Mouse (Mus musculus) CH12.LX (cell line): ENCODE results near the gene Katna1. TPM values are rescaled to one million over a fixed set of nuclear protein-coding genes. Genes with fewer than 3 reads are reported as not detected.

Experiments
- DNase-seq: peaks from one replicate; pipeline ENCODE4 v3.0.0-alpha.2; 2013; ENCODE audit errors: extremely low read depth
- H3K27ac ChIP-seq: 2 replicates; pipeline ENCODE4 v1.5.1; 2012; ENCODE audit warnings: low read depth, mild to moderate bottlenecking, control low read depth, moderate library complexity; ENCODE audit not compliant: insufficient read depth
- H3K27me3 ChIP-seq: replicated peaks from 2 replicates; pipeline ENCODE3; 2012; ENCODE audit warnings: inconsistent platforms
- H3K36me3 ChIP-seq, 2 experiments: replicated peaks in 1 of 2; 2 replicates each; pipeline versions ENCODE3 to v1.6.1; 2012; ENCODE audit warnings: inconsistent platforms in 1 of 2, low read length in 1 of 2, mild to moderate bottlenecking in 1 of 2, mixed read lengths in 1 of 2, moderate library complexity in 1 of 2; ENCODE audit not compliant: control insufficient read depth in 1 of 2, insufficient read depth in 1 of 2
- H3K4me1 ChIP-seq, 2 experiments: 2 replicates each; pipeline ENCODE4 v1.6.1; 2012; ENCODE audit warnings: inconsistent platforms in 1 of 2, moderate library complexity in 1 of 2; ENCODE audit not compliant: insufficient read depth in 2 of 2, control insufficient read depth in 1 of 2
- H3K4me2 ChIP-seq: 2 replicates; pipeline ENCODE4 v1.6.1; 2012; ENCODE audit warnings: low read depth, mild to moderate bottlenecking, control low read depth; ENCODE audit not compliant: poor library complexity, insufficient read depth, severe bottlenecking
- H3K4me3 ChIP-seq, 3 experiments: fragments of 150-350 bp in 1 of 3; sonication (generic) in 1 of 3; replicated peaks in 1 of 3; 2 replicates each; pipeline versions ENCODE3 to v1.5.1; 2011 to 2012; ENCODE audit warnings: low read depth in 2 of 3, low read length in 2 of 3, mild to moderate bottlenecking in 2 of 3, moderate library complexity in 2 of 3, control low read depth in 1 of 3, improper control_type of control experiment in 1 of 3, inconsistent platforms in 1 of 3, mixed read lengths in 1 of 3; ENCODE audit not compliant: poor library complexity in 1 of 3
- H3K79me2 ChIP-seq: replicated peaks from 2 replicates; pipeline ENCODE4 v1.6.1; 2012; ENCODE audit warnings: mild to moderate bottlenecking, moderate library complexity; ENCODE audit not compliant: control insufficient read depth, poor library complexity, insufficient read depth, severe bottlenecking; ENCODE audit errors: extremely low read depth
- H3K9ac ChIP-seq: 2 replicates; pipeline ENCODE4 v1.6.1; 2012; ENCODE audit warnings: low read depth, mild to moderate bottlenecking, control low read depth, moderate library complexity; ENCODE audit not compliant: insufficient read depth
- H3K9me3 ChIP-seq: replicated peaks from 2 replicates; pipeline ENCODE3; 2012; ENCODE audit warnings: low read length, inconsistent platforms, mixed read lengths
- BHLHE40 ChIP-seq: IDR thresholded peaks from 2 replicates; pipeline ENCODE4 v1.6.1; 2011; ENCODE audit warnings: mild to moderate bottlenecking, low read depth, low read length, improper control_type of control experiment
- CHD1 ChIP-seq: IDR thresholded peaks from 2 replicates; pipeline ENCODE4 v1.6.1; 2012; ENCODE audit warnings: low read depth, low read length, improper control_type of control experiment, inconsistent platforms
- CHD2 ChIP-seq: IDR thresholded peaks from 2 replicates; pipeline ENCODE4 v1.6.1; 2011; ENCODE audit warnings: low read length, improper control_type of control experiment
- CTCF ChIP-seq, 2 experiments: IDR thresholded peaks in 1 of 2; conservative IDR thresholded peaks in 1 of 2; 2 replicates each; pipeline ENCODE4 v1.5.1; 2011 to 2012; ENCODE audit warnings: low read depth in 2 of 2, low read length in 2 of 2, improper control_type of control experiment in 1 of 2, inconsistent platforms in 1 of 2, mild to moderate bottlenecking in 1 of 2, moderate library complexity in 1 of 2
- E2F4 ChIP-seq: IDR thresholded peaks from 2 replicates; pipeline ENCODE4 v1.6.1; 2011; ENCODE audit warnings: low read depth, low read length, improper control_type of control experiment; ENCODE audit not compliant: insufficient replicate concordance
- ELF1 ChIP-seq: IDR thresholded peaks from 2 replicates; pipeline ENCODE4 v1.6.1; 2014; ENCODE audit warnings: low read depth, mild to moderate bottlenecking, inconsistent platforms, low read length, improper control_type of control experiment
- EP300 ChIP-seq: IDR thresholded peaks from 2 replicates; pipeline ENCODE4 v1.6.1; 2011; ENCODE audit warnings: low read length, improper control_type of control experiment
- ETS1 ChIP-seq: conservative IDR thresholded peaks from 2 replicates; pipeline ENCODE4 v1.6.1; 2012; ENCODE audit warnings: low read depth, mild to moderate bottlenecking, inconsistent platforms, low read length, improper control_type of control experiment, moderate library complexity
- GABPA ChIP-seq: IDR thresholded peaks from 2 replicates; pipeline ENCODE4 v1.6.1; 2012; ENCODE audit warnings: low read depth, low read length, improper control_type of control experiment, inconsistent platforms; ENCODE audit not compliant: insufficient replicate concordance
- HCFC1 ChIP-seq: IDR thresholded peaks from 2 replicates; pipeline ENCODE4 v1.6.1; 2012; ENCODE audit warnings: low read depth, mild to moderate bottlenecking, inconsistent platforms, low read length, improper control_type of control experiment
- IRF4 ChIP-seq: IDR thresholded peaks from 2 replicates; pipeline ENCODE4 v1.6.1; 2014; ENCODE audit warnings: low read depth, mild to moderate bottlenecking, inconsistent platforms, low read length, improper control_type of control experiment
- JUN ChIP-seq: IDR thresholded peaks from 2 replicates; pipeline ENCODE4 v1.6.1; 2011; ENCODE audit warnings: low read depth, mild to moderate bottlenecking, low read length, improper control_type of control experiment, moderate library complexity; ENCODE audit not compliant: insufficient read depth
- JUND ChIP-seq: conservative IDR thresholded peaks from 2 replicates; pipeline ENCODE4 v1.6.1; 2011; ENCODE audit warnings: low read depth, low read length, improper control_type of control experiment
- KAT2A ChIP-seq: IDR thresholded peaks from 2 replicates; pipeline ENCODE4 v1.6.1; 2012; ENCODE audit warnings: low read length, improper control_type of control experiment, inconsistent platforms; ENCODE audit not compliant: insufficient replicate concordance
- MAFK ChIP-seq: IDR thresholded peaks from 2 replicates; pipeline ENCODE4 v1.6.1; 2011; ENCODE audit warnings: low read length, improper control_type of control experiment; ENCODE audit not compliant: insufficient replicate concordance
- MAX ChIP-seq: IDR thresholded peaks from 2 replicates; pipeline ENCODE4 v1.6.1; 2011; ENCODE audit warnings: low read length, improper control_type of control experiment
- MAZ ChIP-seq: IDR thresholded peaks from 2 replicates; pipeline ENCODE4 v1.6.1; 2012; ENCODE audit warnings: low read depth, mild to moderate bottlenecking, inconsistent platforms, low read length, improper control_type of control experiment, moderate library complexity
- MEF2A ChIP-seq: IDR thresholded peaks from 2 replicates; pipeline ENCODE4 v1.6.1; 2014; ENCODE audit warnings: low read depth, mild to moderate bottlenecking, inconsistent platforms, low read length, improper control_type of control experiment, borderline replicate concordance
- MXI1 ChIP-seq: IDR thresholded peaks from 2 replicates; pipeline ENCODE4 v1.6.1; 2011; ENCODE audit warnings: mild to moderate bottlenecking, low read depth, low read length, improper control_type of control experiment
- MYC ChIP-seq: IDR thresholded peaks from 2 replicates; pipeline ENCODE4 v1.6.1; 2011; ENCODE audit warnings: low read depth, mild to moderate bottlenecking, improper control_type of control experiment, low read length
- NELFE ChIP-seq: IDR thresholded peaks from 2 replicates; pipeline ENCODE4 v1.6.1; 2011; ENCODE audit warnings: low read depth, low read length, improper control_type of control experiment
- NRF1 ChIP-seq: IDR thresholded peaks from 2 replicates; pipeline ENCODE4 v1.6.1; 2014; ENCODE audit warnings: low read depth, mild to moderate bottlenecking, inconsistent platforms, low read length, improper control_type of control experiment, moderate library complexity
- PAX5 ChIP-seq: IDR thresholded peaks from 2 replicates; pipeline ENCODE4 v1.6.1; 2012; ENCODE audit warnings: low read length, inconsistent platforms, mixed read lengths
- POLR2A ChIP-seq: IDR thresholded peaks from 2 replicates; pipeline ENCODE4 v1.6.1; 2011; ENCODE audit warnings: low read depth, mild to moderate bottlenecking, improper control_type of control experiment, low read length
- POLR2AphosphoS2 ChIP-seq: IDR thresholded peaks from 2 replicates; pipeline ENCODE4 v1.6.1; 2011; ENCODE audit warnings: low read depth, low read length, improper control_type of control experiment
- RAD21 ChIP-seq: IDR thresholded peaks from 2 replicates; pipeline ENCODE4 v1.6.1; 2011; ENCODE audit warnings: low read depth, mild to moderate bottlenecking, low read length, improper control_type of control experiment, moderate library complexity
- RCOR1 ChIP-seq: conservative IDR thresholded peaks from 2 replicates; pipeline ENCODE4 v1.6.1; 2012; ENCODE audit warnings: low read depth, mild to moderate bottlenecking, inconsistent platforms, low read length, improper control_type of control experiment
- SIN3A ChIP-seq: IDR thresholded peaks from 2 replicates; pipeline ENCODE4 v1.6.1; 2012; ENCODE audit warnings: low read length, improper control_type of control experiment, inconsistent platforms
- SMC3 ChIP-seq: IDR thresholded peaks from 2 replicates; pipeline ENCODE4 v1.6.1; 2011; ENCODE audit warnings: low read depth, low read length, improper control_type of control experiment
- TBP ChIP-seq: conservative IDR thresholded peaks from 2 replicates; pipeline ENCODE4 v1.6.1; 2011; ENCODE audit warnings: low read depth, low read length, improper control_type of control experiment
- TCF12 ChIP-seq: IDR thresholded peaks from 2 replicates; pipeline ENCODE4 v1.6.1; 2014; ENCODE audit warnings: low read depth, mild to moderate bottlenecking, inconsistent platforms, low read length, improper control_type of control experiment
- UBTF ChIP-seq: IDR thresholded peaks from 2 replicates; pipeline ENCODE4 v1.6.1; 2012; ENCODE audit warnings: low read depth, mild to moderate bottlenecking, inconsistent platforms, low read length, improper control_type of control experiment, moderate library complexity
- USF1 ChIP-seq: IDR thresholded peaks from 2 replicates; pipeline ENCODE4 v1.6.1; 2014; ENCODE audit warnings: low read depth, mild to moderate bottlenecking, inconsistent platforms, low read length, improper control_type of control experiment
- USF2 ChIP-seq: conservative IDR thresholded peaks from 2 replicates; pipeline ENCODE4 v1.6.1; 2011; ENCODE audit warnings: low read depth, low read length, improper control_type of control experiment
- ZC3H11A ChIP-seq: IDR thresholded peaks from 2 replicates; pipeline ENCODE4 v1.6.1; 2012; ENCODE audit warnings: low read depth, mild to moderate bottlenecking, inconsistent platforms, low read length, improper control_type of control experiment
- ZKSCAN1 ChIP-seq: IDR thresholded peaks from 2 replicates; pipeline ENCODE4 v1.6.1; 2012; ENCODE audit warnings: low read depth, inconsistent platforms, low read length, improper control_type of control experiment, borderline replicate concordance
- ZMIZ1 ChIP-seq: IDR thresholded peaks from 2 replicates; pipeline ENCODE4 v1.6.1; 2012; ENCODE audit warnings: low read depth, mild to moderate bottlenecking, inconsistent platforms, low read length, improper control_type of control experiment
- ZNF384 ChIP-seq: IDR thresholded peaks from 2 replicates; pipeline ENCODE4 v1.6.1; 2012; ENCODE audit warnings: low read depth, low read length, improper control_type of control experiment, inconsistent platforms
- dilution Hi-C: fragments of 300-500 bp; cut with MboI; formaldehyde crosslinking; loops from 2 replicates; pipeline ENCODE4 v1.14.3; 2020; ENCODE audit warnings: low sequenced_read_pairs; ENCODE audit not compliant: extremely low pct_unique_long_range_greater_than_20kb, extremely low pct_ligation_motif_present
- in situ Hi-C: fragments of 300-500 bp; cut with MboI; formaldehyde crosslinking; loops from 3 replicates; pipeline ENCODE4 v1.14.3; 2019; ENCODE audit warnings: low sequenced_read_pairs, low pct_ligation_motif_present, low pct_unique_long_range_greater_than_20kb, mixed read lengths
- polyA plus RNA-seq: library from polyadenylated mRNA; unstranded; fragments of >175 nt; gene quantifications from 2 replicates; pipeline ENCODE4 v1.2.1, GENCODE M21; 2012; ENCODE audit warnings: low read depth; ENCODE audit not compliant: insufficient read length
- total RNA-seq, 2 experiments: library from RNA; depleted of rRNA; stranded (reverse); fragments of 300-350 nt in 1 of 2; fragments of >200 nt in 1 of 2; gene quantifications; 2 replicates each; pipeline ENCODE4 v1.2.3; 2012 to 2014

Katna1 gene
- total RNA-seq (2012; rRNA removed) (36.2 and 37.3 TPM in 2 replicates), total RNA-seq (2014; rRNA removed) (58.5 and 64.2 TPM in 2 replicates), polyA plus RNA-seq (45.6 and 47.4 TPM in 2 replicates)

- Histone ChIP-seq H3K4me3 (peak within 1 kb of the TSS; percentile 69 to 97 (median 76)), H3K9ac (peak within 1 kb of the TSS; percentile 84), H3K79me2 (peaks cover 36% of the 10 kb centered on the region), H3K4me2 (peak within 1 kb of the TSS; percentile 73), H3K27ac (peak within 1 kb of the TSS; percentile 26; the same call in 1 of the 2 replicates), H3K36me3 (peaks cover 0 to 11% of the 10 kb centered on the region in 2 experiments), H3K4me1 (peaks cover 2 to 33% of the 10 kb centered on the region in 2 experiments; a peak in 3 of 4 replicates), H3K27me3 (no peaks in the 10 kb centered on the region), H3K9me3 (no peaks in the 10 kb centered on the region)
- dilution Hi-C loops, result no loop called here
- in situ Hi-C loops, result no loop called here
- peak; percentile 95 for DNase-seq
- TF ChIP-seq MYC (no peak), RAD21 (no peak), KAT2A (0 out of 2 replicates have a peak, but pooled peaks have one; percentile 34), SMC3 (no peak), ZMIZ1 (peak; percentile 95), MXI1 (no peak), ZC3H11A (no peak), USF1 (no peak), CTCF (conservative IDR thresholded peaks at IDR 0.05 in 1 of 2, IDR thresholded peaks at IDR 0.05 in 1 of 2; ENCODE audit: low read depth in 2 of 2, low read length in 2 of 2) (no peak), UBTF (no peak), E2F4 (no peak), ETS1 (no peak), HCFC1 (peak; percentile 77), MAX (0 out of 2 replicates have a peak, but pooled peaks have one; percentile 22), NRF1 (peak; percentile 99), GABPA (no peak), EP300 (no peak), MAFK (no peak), POLR2A (peak; percentile 99), RCOR1 (no peak), TBP (peak; percentile 97), MAZ (no peak; the same call in 1 of the 2 replicates), CHD2 (no peak), MEF2A (no peak), TCF12 (peak; percentile 99), ZKSCAN1 (no peak), ELF1 (peak; percentile 94), ZNF384 (no peak), NELFE (peak; percentile 97), IRF4 (peak; percentile 95), JUN (no peak), JUND (no peak), PAX5 (no peak), POLR2AphosphoS2 (peak; percentile 86), USF2 (no peak), SIN3A (no peak; the same call in 1 of the 2 replicates), BHLHE40 (no peak; the same call in 1 of the 2 replicates), CHD1 (no peak)
These were observed at the start of gene Katna1 for GRCm38 (mm10) chr10:7725751-7726500. Gene Katna1 (plus strand): TSS chr10:7726000.
